Mouse (Mus musculus): ENCODE measurements at regions not wholly inside any gene's neighbourhood (a gene's known extent, or its start where the extent isn't known, plus 50 kb on each side); places are given as distances from the start of the nearest gene placed in this dataset.

- no peak for DNase-seq
Observed at GRCm38 (mm10) chr4:95105424-95105823, 53.4 kb upstream of the Jun start.

GRCm38 (mm10) chr4:95105926-95106622 lies 54.1 kb upstream of the Jun start:
- no peak for DNase-seq

- DNase-seq: no peak
Observed at GRCm38 (mm10) chr4:95106881-95107665, 55.1 kb upstream of the Jun start.

GRCm38 (mm10) chr4:95108811-95109210 lies 56.8 kb upstream of the Jun start:
- no peak for DNase-seq

GRCm38 (mm10) chr4:95110828-95111227 lies 58.8 kb upstream of the Jun start:
- DNase-seq: no peak

- DNase-seq: no peak
Observed at GRCm38 (mm10) chr4:95117158-95117681, 65.2 kb upstream of the Jun start.

GRCm38 (mm10) chr4:95120876-95121275 lies 68.9 kb upstream of the Jun start:
- DNase-seq: no peak

GRCm38 (mm10) chr4:95125346-95125745 lies 73.3 kb upstream of the Jun start:
- no peak for DNase-seq

GRCm38 (mm10) chr4:95127970-95128369 lies 75.9 kb upstream of the Jun start:
- DNase-seq: no peak

- DNase-seq: no peak
Observed at GRCm38 (mm10) chr4:95133815-95134214, 81.8 kb upstream of the Jun start.

- no peak for DNase-seq
Observed at GRCm38 (mm10) chr4:95134611-95135010, 82.6 kb upstream of the Jun start.

- no peak for DNase-seq
Observed at GRCm38 (mm10) chr4:95137413-95138143, 85.6 kb upstream of the Jun start.

GRCm38 (mm10) chr4:95138676-95139075 lies 86.7 kb upstream of the Jun start:
- DNase-seq: no peak

- DNase-seq: no peak
Observed at GRCm38 (mm10) chr4:95141253-95141652, 89.2 kb upstream of the Jun start.

- no peak for DNase-seq
Observed at GRCm38 (mm10) chr4:95143130-95143529, 91.1 kb upstream of the Jun start.

- DNase-seq: no peak
Observed at GRCm38 (mm10) chr4:95143668-95144067, 91.6 kb upstream of the Jun start.

GRCm38 (mm10) chr4:95144440-95144839 lies 92.4 kb upstream of the Jun start:
- DNase-seq: no peak

GRCm38 (mm10) chr4:95146268-95146667 lies 94.2 kb upstream of the Jun start:
- no peak for DNase-seq

GRCm38 (mm10) chr4:95148665-95149064 lies 96.6 kb upstream of the Jun start:
- DNase-seq: no peak

- peak; percentile 69 for DNase-seq
Observed at GRCm38 (mm10) chr4:95151678-95152077, 99.7 kb upstream of the Jun start.

- no peak for DNase-seq
Observed at GRCm38 (mm10) chr4:95152431-95153115, 100.6 kb upstream of the Jun start.

GRCm38 (mm10) chr4:95153737-95154287 lies 101.8 kb upstream of the Jun start:
- DNase-seq: peak; percentile 69

- DNase-seq: no peak
Observed at GRCm38 (mm10) chr4:95154377-95154776, 102.4 kb upstream of the Jun start.

Measured in lung, postnatal 14 days (tissue).